Mouse (Mus musculus): ENCODE data around the gene Fbxo48. TPM values are rescaled to one million over a fixed set of nuclear protein-coding genes. Genes with fewer than 3 reads are reported as not detected.

Gene Fbxo48
- 0.11 TPM for polyA plus RNA-seq (2014; fragmentation: Illumina TruSeq; extraction: RNeasy Lipid Tissue Mini Kit (QIAGEN cat#74804); ENCODE audit: insufficient read depth, low read depth, low replicate concordance)

DNA sequence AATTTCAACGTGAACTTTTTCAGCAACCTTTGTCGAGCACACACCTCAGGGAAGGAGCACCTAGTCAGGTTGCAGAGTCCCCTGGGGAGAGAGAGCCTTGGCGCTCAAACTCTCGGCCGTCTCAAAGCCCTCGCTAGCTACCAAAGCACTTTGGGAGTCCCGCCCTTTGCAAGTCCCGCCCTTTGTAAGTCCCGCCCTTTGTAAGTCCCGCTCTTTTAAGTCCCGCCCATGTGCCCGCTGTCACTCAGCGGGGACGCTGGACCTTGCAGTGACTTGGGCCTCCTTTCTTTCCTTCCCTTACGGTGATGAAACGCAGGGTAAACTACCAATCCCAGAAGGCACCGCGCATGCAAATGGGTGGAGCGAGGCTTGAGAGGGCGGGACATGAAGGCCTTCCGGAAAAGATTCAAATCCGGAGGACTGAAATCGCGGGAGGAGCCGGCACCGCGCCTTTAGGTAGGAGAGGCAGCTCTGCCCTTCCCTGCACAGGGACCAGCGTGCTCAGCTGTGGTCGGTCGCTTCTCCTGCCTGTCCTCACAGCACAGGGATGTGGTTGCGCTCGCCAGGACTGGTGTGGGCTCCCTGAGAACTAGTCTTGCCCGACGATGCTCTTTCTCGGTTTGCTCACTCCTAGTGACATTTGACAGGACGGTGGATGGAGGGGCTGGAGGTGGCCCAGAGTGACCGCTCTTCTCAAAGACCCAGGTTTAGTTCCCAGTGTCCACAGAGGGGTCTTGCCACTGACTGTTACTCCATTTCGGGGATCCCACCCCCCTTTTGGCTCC, at the start of gene Fbxo48:
Fbxo48 (plus strand) TSS at position 400 of the 785 bp plus-strand sequence.

Other genes starting within 250 kb of the Fbxo48 start
- gene Egfr, start 199.2 kb upstream of the Fbxo48 start, polyA plus RNA-seq (2014; fragmentation: Illumina TruSeq; extraction: RNeasy Lipid Tissue Mini Kit (QIAGEN cat#74804); ENCODE audit: insufficient read depth, low read depth, low replicate concordance) = 3.3 TPM
- 7.5 TPM for gene Cnrip1, start 100.2 kb downstream of the Fbxo48 start, polyA plus RNA-seq (2014; fragmentation: Illumina TruSeq; extraction: RNeasy Lipid Tissue Mini Kit (QIAGEN cat#74804); ENCODE audit: insufficient read depth, low read depth, low replicate concordance)
- 15.9 TPM for gene Plek, start 101.0 kb downstream of the Fbxo48 start, polyA plus RNA-seq (2014; fragmentation: Illumina TruSeq; extraction: RNeasy Lipid Tissue Mini Kit (QIAGEN cat#74804); ENCODE audit: insufficient read depth, low read depth, low replicate concordance)
- gene Ppp3r1, start 207.9 kb downstream of the Fbxo48 start, polyA plus RNA-seq (2014; fragmentation: Illumina TruSeq; extraction: RNeasy Lipid Tissue Mini Kit (QIAGEN cat#74804); ENCODE audit: insufficient read depth, low read depth, low replicate concordance) = 45.7 TPM
- 12.1 TPM for gene Wdr92, start 230.7 kb downstream of the Fbxo48 start, polyA plus RNA-seq (2014; fragmentation: Illumina TruSeq; extraction: RNeasy Lipid Tissue Mini Kit (QIAGEN cat#74804); ENCODE audit: insufficient read depth, low read depth, low replicate concordance)

Data from lung, adult 10 weeks (tissue).